Mouse (Mus musculus) large intestine, adult 2 months (tissue): ENCODE results near the gene Olfr1076. TPM values are rescaled to one million over a fixed set of nuclear protein-coding genes. Genes with fewer than 3 reads are reported as not detected.
"Not testable (repeated sequence)": the region's sequence is repeated elsewhere in the genome, so short reads cannot be mapped to it uniquely, and the experiment has no call there.

Source experiments
- DNase-seq: peaks from one replicate; pipeline ENCODE4 v3.0.0-alpha.2; 2012; ENCODE audit warnings: low read depth, low spot score
- WGBS: fragments of 180-500 bp; shearing (Covaris S2); methylation state at CpG from one replicate; pipeline ENCODE4 v1.1.7; 2018; 5-methylcytosine and 5-hydroxymethylcytosine counted together
- polyA plus RNA-seq: library from polyadenylated mRNA; depleted of rRNA; stranded (reverse); fragments of >200 nt; gene quantifications from 2 replicates; pipeline ENCODE4 v1.2.3, GENCODE M21; 2012; rRNA removed

The Olfr1076 gene
- polyA plus RNA-seq = not detected in 2 replicates

- 65% methylated on average over 1 of the region's 1 CpGs for WGBS
- DNase-seq = no peak
Measured at GRCm38 (mm10) chr2:86508161-86508560, at the start of gene Olfr1076. TSS of gene Olfr1076 (plus strand) at chr2:86508461.

- DNase-seq = no peak
- WGBS = 57% methylated on average over 1 of the region's 1 CpGs
Measured at GRCm38 (mm10) chr2:86460434-86460833, 47.8 kb upstream of the Olfr1076 start.

GRCm38 (mm10) chr2:86464442-86465109 lies 43.7 kb upstream of the Olfr1076 start:
- WGBS = 23% methylated on average over 10 of the region's 10 CpGs
- no peak for DNase-seq

- DNase-seq = no peak
- WGBS = 39% methylated on average over 1 of the region's 1 CpGs
Measured at GRCm38 (mm10) chr2:86487286-86487685, 21.0 kb upstream of the Olfr1076 start, which contains the start of gene Olfr228. TSS of gene Olfr228 (minus strand) at chr2:86487386.

GRCm38 (mm10) chr2:86530991-86531390 lies 22.7 kb downstream of the Olfr1076 start:
- DNase-seq = no peak
- 46% methylated on average over 1 of the region's 1 CpGs for WGBS

- WGBS = 54% methylated on average over 1 of the region's 1 CpGs
- no peak for DNase-seq
Measured at GRCm38 (mm10) chr2:86542380-86542779, 34.1 kb downstream of the Olfr1076 start, which contains the start of gene Olfr1079. TSS of gene Olfr1079 (minus strand) at chr2:86542480.

- not testable (repeated sequence) for DNase-seq
Measured at GRCm38 (mm10) chr2:86558135-86558534, 49.9 kb downstream of the Olfr1076 start, which contains the start of gene Olfr1080. TSS of gene Olfr1080 (minus strand) at chr2:86558235.

Other genes starting within 250 kb of the Olfr1076 start
- gene Olfr1051, start 229.4 kb upstream of the Olfr1076 start, polyA plus RNA-seq = not detected in 2 replicates
- not detected in 2 replicates for gene Olfr1052, start 216.0 kb upstream of the Olfr1076 start, polyA plus RNA-seq
- not detected in 2 replicates for gene Olfr1053, start 193.2 kb upstream of the Olfr1076 start, polyA plus RNA-seq
- gene Olfr1054, start 173.0 kb upstream of the Olfr1076 start, polyA plus RNA-seq = not detected in 2 replicates
- gene Olfr1055, start 158.2 kb upstream of the Olfr1076 start, polyA plus RNA-seq = not detected in 2 replicates
- not detected in 2 replicates for gene Olfr1056, start 146.0 kb upstream of the Olfr1076 start, polyA plus RNA-seq
- not detected in 2 replicates for gene Olfr1057, start 130.1 kb upstream of the Olfr1076 start, polyA plus RNA-seq
- gene Olfr1058, start 119.9 kb upstream of the Olfr1076 start, polyA plus RNA-seq = not detected in 2 replicates
- gene Olfr1061, start 94.4 kb upstream of the Olfr1076 start, polyA plus RNA-seq = not detected in 2 replicates
- not detected in 2 replicates for gene Olfr1062, start 81.7 kb upstream of the Olfr1076 start, polyA plus RNA-seq
- gene Olfr1065, start 57.9 kb upstream of the Olfr1076 start, polyA plus RNA-seq = not detected in 2 replicates
- not detected in 2 replicates for gene Olfr1066, start 52.2 kb upstream of the Olfr1076 start, polyA plus RNA-seq
- not detected in 2 replicates for gene Olfr228, start 21.1 kb upstream of the Olfr1076 start, polyA plus RNA-seq
- not detected in 2 replicates for gene Olfr1079, start 34.0 kb downstream of the Olfr1076 start, polyA plus RNA-seq
- not detected in 2 replicates for gene Olfr1080, start 49.8 kb downstream of the Olfr1076 start, polyA plus RNA-seq
- gene Olfr1082, start 90.5 kb downstream of the Olfr1076 start, polyA plus RNA-seq = not detected in 2 replicates
- not detected in 2 replicates for gene Olfr1084, start 131.3 kb downstream of the Olfr1076 start, polyA plus RNA-seq
- not detected in 2 replicates for gene Olfr1085, start 153.6 kb downstream of the Olfr1076 start, polyA plus RNA-seq
- gene Olfr1086, start 171.6 kb downstream of the Olfr1076 start, polyA plus RNA-seq = not detected in 2 replicates
- not detected in 2 replicates for gene Olfr1087, start 189.9 kb downstream of the Olfr1076 start, polyA plus RNA-seq
- not detected in 2 replicates for gene Olfr1089, start 225.2 kb downstream of the Olfr1076 start, polyA plus RNA-seq